Mouse (Mus musculus) hindbrain, embryonic 10.5 days (tissue): Measurements from ENCODE around the gene Nod2. TPM values are rescaled to one million over a fixed set of nuclear protein-coding genes. Genes with fewer than 3 reads are reported as not detected.
A peak's percentile ranks its signal among the peaks of the same experiment; 100 is the strongest.

Experiments
- DNase-seq: peaks from one replicate; pipeline ENCODE4 v3.0.0-alpha.2; 2017; ENCODE audit warnings: low spot score
- H3K27ac ChIP-seq: fragments of 300-500 bp; sonication (generic); 2 replicates; pipeline ENCODE4 v1.5.1; 2016; ENCODE audit warnings: mild to moderate bottlenecking, moderate library complexity
- H3K27me3 ChIP-seq: fragments of 300-500 bp; sonication (generic); 2 replicates; pipeline ENCODE4 v1.6.1; 2016; ENCODE audit warnings: mild to moderate bottlenecking; ENCODE audit not compliant: poor library complexity, insufficient read depth, severe bottlenecking
- H3K36me3 ChIP-seq: fragments of 300-500 bp; sonication (generic); 2 replicates; pipeline ENCODE4 v1.6.1; 2016; ENCODE audit warnings: mild to moderate bottlenecking, moderate library complexity
- H3K4me1 ChIP-seq: fragments of 300-500 bp; sonication (generic); replicated peaks from 2 replicates; pipeline ENCODE4 v1.6.1; 2016; ENCODE audit warnings: mild to moderate bottlenecking
- H3K4me3 ChIP-seq: fragments of 300-500 bp; sonication (generic); 2 replicates; pipeline ENCODE4 v1.5.1; 2016; ENCODE audit warnings: mild to moderate bottlenecking, moderate library complexity
- H3K9me3 ChIP-seq: fragments of 300-500 bp; sonication (generic); 2 replicates; pipeline ENCODE4 v1.6.1; 2016; ENCODE audit warnings: mild to moderate bottlenecking, moderate library complexity
- WGBS: fragments of 180-500 bp; shearing (Covaris S2); methylation state at CpG from one replicate; pipeline ENCODE4 v1.1.7; 2016; 5-methylcytosine and 5-hydroxymethylcytosine counted together
- polyA plus RNA-seq: library from polyadenylated mRNA; unstranded; fragments of >200 nt; fragmentation: Nextera tagmentation; extraction: Ambion mirVana; gene quantifications from 2 replicates; pipeline ENCODE4 v1.2.1, GENCODE M21; 2016

Nod2 gene
- polyA plus RNA-seq, 1 experiment from 2014 or later: 0.17 TPM

DNA sequence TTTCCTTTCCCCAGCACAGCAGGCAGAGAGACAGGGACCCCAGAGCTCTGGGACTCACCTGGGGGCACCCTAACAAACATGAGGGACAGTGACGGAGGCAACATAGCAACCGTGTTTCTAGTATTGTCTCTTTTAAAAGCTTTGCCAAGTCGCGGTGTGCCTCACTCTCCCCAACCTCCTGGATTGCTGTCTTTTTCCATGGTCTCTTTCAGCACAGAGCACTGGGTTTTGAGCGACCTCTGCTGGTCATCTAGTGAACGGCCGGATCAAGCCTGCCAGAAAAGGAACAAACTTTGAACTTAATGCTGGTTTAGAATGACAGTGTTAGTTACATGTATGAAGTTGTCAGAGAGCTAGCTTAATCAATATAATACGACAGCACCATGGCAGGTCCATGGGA is 25.7 kb upstream of the Nod2 start:
- Histone ChIP-seq H3K4me3 (no peak overlapping the region), H3K27ac (no peak overlapping the region), H3K36me3 (no peaks in the 10 kb centered on the region), H3K9me3 (no peaks in the 10 kb centered on the region), H3K4me1 (peaks cover 7% of the 10 kb centered on the region), H3K27me3 (peaks cover 55% of the 10 kb centered on the region)
- WGBS: 2% methylated on average over 8 of the region's 8 CpGs
- DNase-seq: peak; percentile 79

DNA sequence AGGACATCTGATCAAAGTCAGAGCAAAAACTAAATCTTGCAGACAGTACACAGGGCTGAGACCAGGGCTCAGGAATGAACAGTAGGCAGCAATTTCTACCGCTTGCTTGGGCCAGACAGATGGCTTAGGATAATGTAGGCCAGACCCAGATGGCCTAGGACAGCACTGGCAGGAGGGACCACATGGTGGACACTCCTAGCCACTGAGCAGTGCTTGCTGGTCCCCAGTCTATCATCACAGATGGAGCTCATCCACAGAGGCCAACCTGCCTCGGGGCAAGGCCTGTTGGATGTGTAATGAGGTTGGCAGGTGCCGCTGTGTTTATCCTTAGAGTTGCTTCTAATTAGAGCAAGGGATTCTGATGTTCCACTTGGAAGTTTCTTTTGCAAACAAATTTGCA is 23.8 kb upstream of the Nod2 start:
- no peak overlapping the region for H3K4me3 ChIP-seq
- H3K4me1 ChIP-seq: peaks cover 23% of the 10 kb centered on the region
- peaks cover 63% of the 10 kb centered on the region for H3K27me3 ChIP-seq
- no peak overlapping the region for H3K27ac ChIP-seq
- no peaks in the 10 kb centered on the region for H3K9me3 ChIP-seq
- DNase-seq: no peak
- no peaks in the 10 kb centered on the region for H3K36me3 ChIP-seq
- 75% methylated on average over 3 of the region's 3 CpGs for WGBS

DNA sequence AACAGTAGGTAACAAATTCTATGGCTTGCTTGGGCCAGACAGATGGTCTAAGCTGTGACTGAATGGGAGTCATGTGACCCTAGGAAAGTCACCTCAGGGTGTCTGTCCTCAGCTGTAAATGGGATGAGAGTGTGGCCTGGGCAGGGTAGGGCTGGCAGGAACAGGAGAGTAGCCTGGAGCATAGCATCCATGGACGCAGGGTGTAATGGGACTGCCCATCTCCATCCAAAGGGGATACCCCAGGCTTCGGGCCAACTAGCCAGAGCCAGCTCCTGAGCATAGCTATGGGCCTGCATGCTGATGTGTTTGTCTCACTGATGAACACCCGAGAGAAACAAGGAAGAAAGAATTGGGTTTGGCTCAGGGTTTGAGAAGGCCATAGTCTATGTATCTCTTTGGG is 22.8 kb upstream of the Nod2 start:
- no peak overlapping the region for H3K27ac ChIP-seq
- H3K27me3 ChIP-seq: peaks cover 72% of the 10 kb centered on the region
- peaks cover 31% of the 10 kb centered on the region for H3K4me1 ChIP-seq
- DNase-seq: no peak
- no peaks in the 10 kb centered on the region for H3K36me3 ChIP-seq
- WGBS: 90% methylated on average over 3 of the region's 3 CpGs
- H3K4me3 ChIP-seq: no peak overlapping the region
- H3K9me3 ChIP-seq: no peaks in the 10 kb centered on the region

DNA sequence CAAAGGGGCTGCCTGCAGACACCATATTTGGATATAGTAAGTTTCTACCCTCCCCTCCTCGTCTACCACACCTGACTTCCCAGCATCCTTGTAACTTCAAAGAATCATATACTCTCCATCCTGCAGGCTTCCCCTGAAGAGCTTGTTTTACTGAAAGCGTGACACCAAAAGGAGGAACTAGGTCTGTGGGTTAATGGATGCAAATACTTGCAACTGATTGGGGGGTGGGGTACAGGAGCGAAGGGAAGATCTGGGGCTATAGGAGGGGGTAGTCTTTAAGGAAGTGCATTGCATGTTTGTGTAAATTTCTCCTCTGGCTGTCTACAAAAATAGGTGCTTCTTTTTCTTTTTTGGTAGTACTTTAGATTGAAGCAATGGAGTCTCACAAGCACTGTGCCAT is 20.7 kb upstream of the Nod2 start:
- H3K9me3 ChIP-seq: no peaks in the 10 kb centered on the region
- peaks cover 24% of the 10 kb centered on the region for H3K4me1 ChIP-seq
- H3K27me3 ChIP-seq: peaks cover 68% of the 10 kb centered on the region
- H3K27ac ChIP-seq: no peak overlapping the region
- H3K36me3 ChIP-seq: no peaks in the 10 kb centered on the region
- H3K4me3 ChIP-seq: no peak overlapping the region; the same call in 1 of the 2 replicates
- 75% methylated on average over 3 of the region's 3 CpGs for WGBS
- no peak for DNase-seq

DNA sequence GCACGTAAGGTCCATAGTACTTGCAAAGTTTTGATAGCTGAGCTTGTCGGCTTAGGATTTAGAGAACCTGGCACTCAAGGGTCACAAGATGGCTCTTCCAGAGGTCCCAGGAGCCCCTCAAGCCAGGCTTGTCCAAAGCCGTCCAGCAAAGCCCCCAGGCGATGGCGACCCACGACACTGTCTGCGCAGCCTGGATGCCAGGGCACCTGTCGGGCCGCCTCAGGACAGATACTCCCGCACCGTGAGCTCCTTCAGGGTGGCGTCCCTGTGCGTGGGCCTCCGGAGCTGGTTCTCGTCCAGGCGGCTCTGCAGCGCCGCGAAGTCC is 20.2 kb upstream of the Nod2 start:
- H3K27ac ChIP-seq: peak overlapping the region; percentile 90
- no peak for DNase-seq
- H3K9me3 ChIP-seq: no peaks in the 10 kb centered on the region
- H3K27me3 ChIP-seq: peaks cover 68% of the 10 kb centered on the region
- H3K36me3 ChIP-seq: no peaks in the 10 kb centered on the region
- peak overlapping the region; percentile 64 for H3K4me3 ChIP-seq
- 13% methylated on average over 19 of the region's 19 CpGs for WGBS
- peaks cover 24% of the 10 kb centered on the region for H3K4me1 ChIP-seq

DNA sequence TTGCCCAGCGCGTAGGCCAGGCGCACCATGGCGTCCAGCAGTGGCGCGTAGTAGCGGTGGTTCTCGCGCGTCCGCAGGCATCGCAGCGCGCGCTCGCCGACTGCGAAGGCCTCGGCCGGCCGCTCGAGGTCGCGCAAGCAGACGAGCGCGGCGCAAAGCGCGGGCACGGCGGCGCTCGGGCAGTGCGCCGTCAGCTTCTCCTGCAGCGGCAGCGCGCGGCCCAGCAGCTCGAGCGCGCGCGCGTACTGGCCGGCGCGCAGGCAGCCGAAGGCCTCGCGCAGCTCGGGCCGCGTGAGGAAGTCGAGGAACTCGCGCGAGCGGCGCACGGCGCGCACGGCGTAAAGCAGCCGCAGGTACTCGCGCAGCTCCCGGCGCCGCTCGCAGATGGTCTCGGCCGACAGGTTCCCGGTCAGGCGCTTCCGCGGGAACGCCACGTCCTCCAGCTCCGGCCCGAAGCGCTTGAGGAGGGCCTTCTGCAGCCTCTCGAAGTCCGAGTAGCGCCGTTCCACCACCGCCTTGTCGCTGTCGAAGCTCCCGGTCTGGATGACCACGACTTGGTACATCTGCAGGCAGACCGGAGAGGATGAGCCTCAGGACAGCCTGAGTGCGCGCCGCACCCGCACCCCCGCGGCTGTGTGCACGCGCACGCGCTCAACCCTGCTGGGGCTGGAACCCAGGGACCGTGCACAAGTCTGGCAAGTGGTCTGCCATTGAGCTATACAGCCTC is 19.7 kb upstream of the Nod2 start:
- H3K27me3 ChIP-seq: peaks cover 64% of the 10 kb centered on the region
- peak; percentile 76 for DNase-seq

DNA sequence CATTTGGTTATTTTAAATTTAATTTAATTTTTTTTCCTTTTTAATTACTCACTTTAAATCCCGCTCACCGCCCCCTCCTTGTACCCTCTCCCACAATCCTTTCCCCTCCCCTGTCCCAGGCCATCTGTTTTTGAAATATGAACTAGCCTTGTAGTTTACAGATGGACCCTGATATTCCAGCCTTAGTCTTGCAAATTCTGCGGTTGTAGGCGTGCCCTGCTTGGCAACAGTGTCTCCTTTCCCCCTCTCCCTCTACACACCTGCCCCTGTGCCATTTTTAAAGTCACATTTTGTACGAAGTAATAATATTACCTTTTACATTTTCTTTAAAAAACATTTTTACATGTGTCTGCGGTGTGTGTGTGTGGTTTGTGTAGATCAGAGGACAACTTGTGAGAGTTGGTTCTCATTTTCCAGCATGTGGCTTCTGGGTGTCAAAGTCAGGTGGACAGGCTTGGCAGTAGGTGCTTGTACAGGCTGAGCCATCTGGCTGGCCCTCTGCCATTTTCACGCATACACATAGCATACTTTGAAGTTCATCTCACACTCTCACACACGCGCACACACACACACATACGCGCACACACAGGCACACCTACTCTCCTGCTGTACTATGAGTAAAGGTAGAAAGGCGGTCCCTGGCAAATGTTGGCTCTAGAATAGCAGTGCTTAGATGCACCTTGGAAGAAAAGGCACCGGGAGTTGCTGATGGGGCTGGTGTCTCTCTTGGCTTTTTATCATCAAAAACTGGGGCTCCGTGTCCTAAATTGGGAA is 18.9 kb upstream of the Nod2 start:
- Histone ChIP-seq H3K4me3 (peak overlapping the region; percentile 64), H3K36me3 (no peaks in the 10 kb centered on the region), H3K9me3 (no peaks in the 10 kb centered on the region), H3K27ac (peak overlapping the region; percentile 90; the same call in 1 of the 2 replicates), H3K4me1 (peaks cover 24% of the 10 kb centered on the region), H3K27me3 (peaks cover 57% of the 10 kb centered on the region)
- 61% methylated on average over 14 of the region's 14 CpGs for WGBS
- no peak for DNase-seq

More for the DNA sequence above, 19.7 kb upstream of the Nod2 start:
- WGBS: under 1% methylated on average over 105 of the region's 105 CpGs
- no peaks in the 10 kb centered on the region for H3K9me3 ChIP-seq
- no peaks in the 10 kb centered on the region for H3K36me3 ChIP-seq
- peaks cover 24% of the 10 kb centered on the region for H3K4me1 ChIP-seq
- H3K27ac ChIP-seq: peak overlapping the region; percentile 90
- H3K4me3 ChIP-seq: peak overlapping the region; percentile 64

- Histone ChIP-seq H3K27me3 (peaks cover 46% of the 10 kb centered on the region), H3K36me3 (no peaks in the 10 kb centered on the region), H3K27ac (no peak overlapping the region), H3K4me1 (peaks cover 28% of the 10 kb centered on the region), H3K9me3 (no peaks in the 10 kb centered on the region), H3K4me3 (no peak overlapping the region)
- no peak for DNase-seq
- 77% methylated on average over 4 of the region's 4 CpGs for WGBS
Measured at GRCm38 (mm10) chr8:88630225-88630624, 16.9 kb upstream of the Nod2 start.

- H3K27me3 ChIP-seq: peaks cover 37% of the 10 kb centered on the region
- no peaks in the 10 kb centered on the region for H3K36me3 ChIP-seq
- no peak for DNase-seq
- no peaks in the 10 kb centered on the region for H3K9me3 ChIP-seq
- no peak overlapping the region for H3K4me3 ChIP-seq
- H3K27ac ChIP-seq: no peak overlapping the region
- peaks cover 28% of the 10 kb centered on the region for H3K4me1 ChIP-seq
Measured at GRCm38 (mm10) chr8:88631081-88631480, 16.0 kb upstream of the Nod2 start.

DNA sequence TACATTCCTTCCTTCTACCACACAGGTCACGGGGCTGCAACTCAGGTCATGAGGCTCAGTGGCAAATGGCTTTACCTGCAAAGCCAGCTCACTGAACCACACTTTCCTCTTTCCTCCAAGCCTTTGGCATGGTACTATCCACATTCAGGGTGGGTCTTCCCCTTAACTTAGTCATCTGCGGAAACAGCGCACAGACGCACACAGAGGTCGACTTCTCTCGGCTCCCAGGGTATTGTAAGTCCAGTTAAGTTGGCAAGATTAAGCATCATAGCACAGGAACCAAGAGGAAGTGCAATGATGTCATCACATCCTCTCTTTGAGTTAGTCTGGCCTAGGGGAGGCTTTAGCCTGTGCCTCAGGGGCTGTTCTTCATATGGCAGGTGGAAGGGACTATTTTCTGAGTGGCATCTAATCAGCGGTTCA is 13.8 kb upstream of the Nod2 start:
- DNase-seq: no peak
- WGBS: 86% methylated on average over 7 of the region's 7 CpGs
- peaks cover 17% of the 10 kb centered on the region for H3K27me3 ChIP-seq
- H3K9me3 ChIP-seq: no peaks in the 10 kb centered on the region
- no peaks in the 10 kb centered on the region for H3K36me3 ChIP-seq
- no peak overlapping the region for H3K27ac ChIP-seq
- H3K4me1 ChIP-seq: peaks cover 16% of the 10 kb centered on the region; the same call in 1 of the 2 replicates
- H3K4me3 ChIP-seq: no peak overlapping the region

DNA sequence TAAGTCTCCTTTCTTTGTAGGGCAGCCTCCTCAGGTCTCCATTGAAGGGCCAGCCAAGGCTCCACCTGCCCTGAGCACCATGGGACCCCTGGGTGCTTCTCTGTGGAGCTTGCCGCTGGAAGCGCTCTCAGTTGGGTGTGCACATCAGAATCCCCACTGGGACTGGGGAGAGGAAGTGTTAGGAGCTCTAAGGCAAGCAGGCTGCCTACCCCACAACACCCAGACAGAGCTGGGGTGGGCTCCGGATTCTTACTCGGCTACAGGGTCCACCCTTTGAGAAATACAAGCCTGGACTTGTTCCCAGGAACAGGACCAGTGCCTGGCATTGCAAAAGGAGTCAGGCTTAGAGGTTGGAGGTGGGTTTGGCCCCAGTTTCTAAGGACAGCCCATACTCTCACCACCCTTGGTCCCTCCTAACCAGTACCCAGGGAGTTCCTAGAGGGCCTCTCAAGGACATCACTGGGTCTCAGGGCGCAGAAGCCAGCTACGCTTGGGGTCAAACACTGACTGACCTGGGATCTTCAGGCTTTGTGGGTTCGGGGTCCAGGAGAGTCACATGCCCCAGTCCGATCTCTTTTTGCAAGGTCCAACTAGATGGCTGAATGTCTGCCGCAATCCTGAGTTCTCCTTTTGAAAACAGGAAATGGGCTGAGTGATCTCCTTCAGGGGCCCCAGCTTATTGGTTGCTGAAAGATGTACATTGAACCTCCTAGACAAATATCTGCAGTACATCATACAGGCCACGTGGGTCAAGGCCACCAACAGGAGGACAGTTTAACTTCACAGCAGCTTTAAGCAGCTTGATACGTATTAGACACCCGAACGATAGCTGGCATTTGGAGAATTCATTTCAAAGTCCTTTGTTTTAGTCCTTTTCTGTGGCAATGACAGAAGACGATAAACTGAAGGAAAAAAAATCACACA is 11.4 kb upstream of the Nod2 start, which contains the start of gene Snx20:
Snx20 (minus strand) TSS at position 655 of the 924 bp plus-strand sequence.
- no peak for DNase-seq
- Histone ChIP-seq H3K27me3 (no peaks in the 10 kb centered on the region), H3K4me3 (no peak within 1 kb of the TSS), H3K36me3 (no peaks in the 10 kb centered on the region), H3K27ac (0 out of 2 replicates have a peak within 1 kb of the TSS, but pooled peaks have one; percentile 5), H3K9me3 (no peaks in the 10 kb centered on the region), H3K4me1 (0 out of 2 replicates have a peak, but pooled peaks cover 8% of the 10 kb centered on the region)
- 84% methylated on average over 14 of the region's 14 CpGs for WGBS

- H3K27ac ChIP-seq: no peak overlapping the region
- 0 out of 2 replicates have a peak, but pooled peaks cover 8% of the 10 kb centered on the region for H3K4me1 ChIP-seq
- no peaks in the 10 kb centered on the region for H3K27me3 ChIP-seq
- no peak for DNase-seq
- WGBS: 76% methylated on average over 9 of the region's 9 CpGs
- H3K36me3 ChIP-seq: no peaks in the 10 kb centered on the region
- H3K4me3 ChIP-seq: no peak overlapping the region
- H3K9me3 ChIP-seq: no peaks in the 10 kb centered on the region
Measured at GRCm38 (mm10) chr8:88637092-88638000, 9.8 kb upstream of the Nod2 start.
